Mouse (Mus musculus): ENCODE data around the gene E130114P18Rik.

The E130114P18Rik gene

GRCm38 (mm10) chr4:97602579-97602978 is 175.3 kb downstream of the E130114P18Rik start:
- DNase-seq (ENCODE audit: low spot score) = no peak

- DNase-seq (ENCODE audit: low spot score) = no peak
Measured at GRCm38 (mm10) chr4:97600875-97601835, 176.7 kb downstream of the E130114P18Rik start.

GRCm38 (mm10) chr4:97597443-97597842 is 180.4 kb downstream of the E130114P18Rik start:
- no peak for DNase-seq (ENCODE audit: low spot score)

- DNase-seq (ENCODE audit: low spot score) = no peak
Measured at GRCm38 (mm10) chr4:97596348-97596747, 181.5 kb downstream of the E130114P18Rik start.

- DNase-seq (ENCODE audit: low spot score) = no peak
Measured at GRCm38 (mm10) chr4:97593869-97594268, 184.0 kb downstream of the E130114P18Rik start.

GRCm38 (mm10) chr4:97589790-97590189 is 188.1 kb downstream of the E130114P18Rik start:
- no peak for DNase-seq (ENCODE audit: low spot score)

GRCm38 (mm10) chr4:97587412-97588010 is 190.4 kb downstream of the E130114P18Rik start:
- no peak for DNase-seq (ENCODE audit: low spot score)

GRCm38 (mm10) chr4:97585170-97585569 is 192.7 kb downstream of the E130114P18Rik start:
- no peak for DNase-seq (ENCODE audit: low spot score)

- DNase-seq (ENCODE audit: low spot score) = no peak
Measured at GRCm38 (mm10) chr4:97584445-97585130, 193.3 kb downstream of the E130114P18Rik start.

GRCm38 (mm10) chr4:97582796-97583430 is 195.0 kb downstream of the E130114P18Rik start:
- DNase-seq (ENCODE audit: low spot score) = no peak

GRCm38 (mm10) chr4:97582064-97582415 is 195.8 kb downstream of the E130114P18Rik start:
- no peak for DNase-seq (ENCODE audit: low spot score)

GRCm38 (mm10) chr4:97581314-97582063 is 196.4 kb downstream of the E130114P18Rik start:
- DNase-seq (ENCODE audit: low spot score) = no peak

GRCm38 (mm10) chr4:97580906-97581305 is 197.0 kb downstream of the E130114P18Rik start:
- DNase-seq (ENCODE audit: low spot score) = no peak

- no peak for DNase-seq (ENCODE audit: low spot score)
Measured at GRCm38 (mm10) chr4:97578571-97579165, 199.2 kb downstream of the E130114P18Rik start.

GRCm38 (mm10) chr4:97577431-97577830 is 200.4 kb downstream of the E130114P18Rik start:
- DNase-seq (ENCODE audit: low spot score) = no peak

GRCm38 (mm10) chr4:97575447-97575846 is 202.4 kb downstream of the E130114P18Rik start:
- no peak for DNase-seq (ENCODE audit: low spot score)

- no peak for DNase-seq (ENCODE audit: low spot score)
Measured at GRCm38 (mm10) chr4:97569320-97569719, 208.6 kb downstream of the E130114P18Rik start.

- DNase-seq (ENCODE audit: low spot score) = no peak
Measured at GRCm38 (mm10) chr4:97564656-97565055, 213.2 kb downstream of the E130114P18Rik start.

- DNase-seq (ENCODE audit: low spot score) = no peak
Measured at GRCm38 (mm10) chr4:97564199-97564598, 213.7 kb downstream of the E130114P18Rik start.

GRCm38 (mm10) chr4:97557585-97557984 is 220.3 kb downstream of the E130114P18Rik start:
- DNase-seq (ENCODE audit: low spot score) = no peak

- DNase-seq (ENCODE audit: low spot score) = no peak
Measured at GRCm38 (mm10) chr4:97544016-97544415, 233.9 kb downstream of the E130114P18Rik start.
